Mouse (Mus musculus) bone marrow, adult 2 months (tissue): ENCODE data around the gene Acp4.

Experiments
- CTCF ChIP-seq: fragments of 200-500 bp; IDR thresholded peaks from 2 replicates; pipeline ENCODE4 v1.5.1; 2011; ENCODE audit warnings: low read length, control low read depth; ENCODE audit not compliant: control insufficient read depth, insufficient read depth
- POLR2A ChIP-seq: fragments of 200-500 bp; IDR thresholded peaks from 2 replicates; pipeline ENCODE4 v1.6.1; 2011; ENCODE audit warnings: low read depth, mild to moderate bottlenecking, control low read depth, low read length, borderline replicate concordance; ENCODE audit not compliant: control insufficient read depth

DNA sequence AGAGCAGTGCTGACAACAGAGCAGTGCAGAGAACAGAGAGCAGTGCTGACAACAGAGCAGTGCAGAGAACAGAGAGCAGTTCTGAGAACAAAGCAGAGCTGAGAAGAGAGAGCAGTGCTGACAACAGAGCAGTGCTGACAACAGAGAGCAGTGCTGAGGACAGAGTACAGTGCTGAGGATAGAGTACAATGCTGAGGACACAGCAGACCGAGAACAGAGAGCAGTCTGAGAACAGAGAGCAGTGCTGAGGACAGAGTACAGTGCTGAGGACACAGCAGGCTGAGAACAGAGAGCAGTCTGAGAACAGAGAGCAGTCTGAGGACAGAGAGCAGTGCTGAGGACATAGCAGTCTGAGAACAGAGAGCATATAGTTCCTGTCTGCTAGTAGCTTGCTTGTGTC lies 16.5 kb downstream of the Acp4 start:
- TF ChIP-seq POLR2A (no peak), CTCF (no peak)
